Mouse (Mus musculus) liver, embryonic 14.5 days (tissue): ENCODE results near the gene Poc1a. TPM values are rescaled to one million over a fixed set of nuclear protein-coding genes. Genes with fewer than 3 reads are reported as not detected.

ENCODE experiments used
- ATAC-seq: fragments of 200-750 bp; cut with Nextera tagmentation; 2 replicates; pipeline ENCODE4 v1.8.0; 2017; ENCODE audit warnings: moderate number of reproducible peaks, mild to moderate bottlenecking, moderate library complexity; ENCODE audit not compliant: insufficient read depth
- DNase-seq, 3 experiments: peaks; one replicate each; pipeline ENCODE4 v3.0.0-alpha.2; 2012 to 2013; ENCODE audit warnings: low read depth in 3 of 3, low spot score in 3 of 3
- H3K27ac ChIP-seq: fragments of 300-500 bp; sonication (generic); 2 replicates; pipeline ENCODE4 v1.5.1; 2014; ENCODE audit warnings: moderate library complexity, mild to moderate bottlenecking, control low read depth, inconsistent platforms
- H3K27me3 ChIP-seq: fragments of 300-500 bp; sonication (generic); 2 replicates; pipeline ENCODE4 v1.6.1; 2014; ENCODE audit warnings: mild to moderate bottlenecking, low read length, moderate library complexity; ENCODE audit not compliant: control insufficient read depth, insufficient read depth
- H3K36me3 ChIP-seq: fragments of 300-500 bp; sonication (generic); replicated peaks from 2 replicates; pipeline ENCODE4 v1.6.1; 2014; ENCODE audit warnings: low read depth; ENCODE audit not compliant: control insufficient read depth, insufficient read depth
- H3K4me1 ChIP-seq, 2 experiments: fragments of 200-500 bp in 1 of 2; fragments of 300-500 bp in 1 of 2; sonication (generic) in 1 of 2; replicated peaks; 2 replicates each; pipeline ENCODE4 v1.6.1; 2012 to 2014; ENCODE audit warnings: antibody characterized with exemption in 1 of 2, inconsistent platforms in 1 of 2, low read length in 1 of 2; ENCODE audit not compliant: control insufficient read depth in 2 of 2, insufficient read depth in 2 of 2
- H3K4me2 ChIP-seq: fragments of 300-500 bp; sonication (generic); 2 replicates; pipeline ENCODE4 v1.6.1; 2014; ENCODE audit warnings: low read depth, mild to moderate bottlenecking, control low read depth, moderate library complexity
- H3K4me3 ChIP-seq, 2 experiments: fragments of 200-500 bp in 1 of 2; fragments of 300-500 bp in 1 of 2; sonication (generic) in 1 of 2; 2 replicates each; pipeline ENCODE4 v1.5.1; 2012 to 2014; ENCODE audit warnings: low read depth in 2 of 2, low read length in 2 of 2, mild to moderate bottlenecking in 2 of 2, control low read depth in 1 of 2, inconsistent platforms in 1 of 2, moderate library complexity in 1 of 2; ENCODE audit not compliant: insufficient read depth in 1 of 2
- H3K9ac ChIP-seq: fragments of 300-500 bp; sonication (generic); replicated peaks from 2 replicates; pipeline ENCODE4 v1.6.1; 2014; ENCODE audit warnings: mild to moderate bottlenecking, control low read depth, moderate library complexity
- H3K9me3 ChIP-seq: fragments of 300-500 bp; sonication (generic); 2 replicates; pipeline ENCODE4 v1.6.1; 2016; ENCODE audit warnings: low read length, mixed read lengths; ENCODE audit not compliant: control insufficient read depth
- CTCF ChIP-seq: IDR thresholded peaks from 2 replicates; pipeline ENCODE4 v1.5.1; 2016; ENCODE audit warnings: antibody characterized with exemption, low read depth, control low read depth
- EP300 ChIP-seq: IDR thresholded peaks from 2 replicates; pipeline ENCODE4 v1.6.1; 2016; ENCODE audit warnings: antibody characterized with exemption, low read depth
- WGBS: fragments of 180-500 bp; shearing (Covaris S2); extraction: QIAGEN DNeasy Blood & Tissue Kit; methylation state at CpG from one replicate; pipeline ENCODE4 v1.1.7; 2014; ENCODE audit not compliant: insufficient replicate concordance; 5-methylcytosine and 5-hydroxymethylcytosine counted together
- polyA plus RNA-seq, 2 experiments: library from polyadenylated mRNA; depleted of rRNA in 1 of 2; stranded (reverse) in 1 of 2; unstranded in 1 of 2; fragments of >200 nt; fragmentation: Nextera tagmentation in 1 of 2; extraction: Ambion mirVana in 1 of 2; gene quantifications; 2 replicates each; pipeline versions ENCODE4 v1.2.1 to v1.2.3; 2012 to 2014

Poc1a gene
- polyA plus RNA-seq, 2 experiments, result 17.8 to 21.4 TPM

- Histone ChIP-seq H3K27ac (no peak overlapping the region), H3K4me3 (no peak overlapping the region), H3K27me3 (no peaks in the 10 kb centered on the region), H3K36me3 (no peaks in the 10 kb centered on the region), H3K9ac (no peak overlapping the region), H3K4me1 (peaks cover 0 to 10% of the 10 kb centered on the region in 2 experiments; a peak in 1 of 4 replicates), H3K4me2 (no peak overlapping the region), H3K9me3 (no peaks in the 10 kb centered on the region)
- no peak for ATAC-seq
- no peak for DNase-seq
- TF ChIP-seq EP300, result no peak
- TF ChIP-seq CTCF, result no peak
- WGBS, result 22% methylated on average over 6 of the region's 6 CpGs
These were observed 72.9 kb downstream of the Poc1a start for GRCm38 (mm10) chr9:106353779-106354178.

- no peak for TF ChIP-seq CTCF
- TF ChIP-seq EP300, result no peak
- no peaks in the 10 kb centered on the region for H3K9me3 ChIP-seq
- H3K36me3 ChIP-seq, result no peaks in the 10 kb centered on the region
- no peaks in the 10 kb centered on the region for H3K27me3 ChIP-seq
- peaks cover 0 to 10% of the 10 kb centered on the region in 2 experiments; a peak in 1 of 4 replicates for H3K4me1 ChIP-seq
- H3K9ac ChIP-seq, result no peak overlapping the region
- H3K27ac ChIP-seq, result no peak overlapping the region
- 82% methylated on average over 6 of the region's 6 CpGs for whole genome bisulfite sequencing
- DNase-seq, result no peak
- ATAC-seq, result no peak
- H3K4me2 ChIP-seq, result no peak overlapping the region
- H3K4me3 ChIP-seq, result no peak overlapping the region
These were observed 73.9 kb downstream of the Poc1a start for GRCm38 (mm10) chr9:106354810-106355209.

GRCm38 (mm10) chr9:106355217-106355974 lies 74.5 kb downstream of the Poc1a start:
- no peak for ATAC-seq
- H3K4me1 ChIP-seq, result peaks cover 0 to 10% of the 10 kb centered on the region in 2 experiments; a peak in 1 of 4 replicates
- TF ChIP-seq CTCF (no peak), EP300 (no peak)
- no peaks in the 10 kb centered on the region for H3K27me3 ChIP-seq
- no peak overlapping the region for H3K4me3 ChIP-seq
- H3K27ac ChIP-seq, result no peak overlapping the region
- no peaks in the 10 kb centered on the region for H3K36me3 ChIP-seq
- no peak overlapping the region for H3K4me2 ChIP-seq
- H3K9me3 ChIP-seq, result no peaks in the 10 kb centered on the region
- no peak overlapping the region for H3K9ac ChIP-seq
- no peak for DNase-seq
- WGBS, result 72% methylated on average over 10 of the region's 10 CpGs

- Histone ChIP-seq H3K36me3 (no peaks in the 10 kb centered on the region), H3K9ac (no peak overlapping the region), H3K4me1 (peaks cover 0 to 10% of the 10 kb centered on the region in 2 experiments; a peak in 1 of 4 replicates), H3K4me2 (no peak overlapping the region), H3K27ac (no peak overlapping the region), H3K4me3 (no peak overlapping the region), H3K9me3 (no peaks in the 10 kb centered on the region), H3K27me3 (no peaks in the 10 kb centered on the region)
- DNase-seq (no peak), ATAC-seq (no peak)
- no peak for TF ChIP-seq CTCF
- TF ChIP-seq EP300, result no peak
These were observed 75.1 kb downstream of the Poc1a start for GRCm38 (mm10) chr9:106355975-106356286.

- Histone ChIP-seq H3K36me3 (no peaks in the 10 kb centered on the region), H3K9ac (no peak overlapping the region), H3K4me1 (peaks cover 0 to 10% of the 10 kb centered on the region in 2 experiments; a peak in 1 of 4 replicates), H3K4me3 (no peak overlapping the region), H3K9me3 (no peaks in the 10 kb centered on the region), H3K27me3 (no peaks in the 10 kb centered on the region), H3K4me2 (no peak overlapping the region), H3K27ac (no peak overlapping the region)
- TF ChIP-seq CTCF, result no peak
- TF ChIP-seq EP300, result no peak
- DNase-seq (no peak), ATAC-seq (no peak)
- WGBS, result 50% methylated on average over 10 of the region's 10 CpGs
These were observed 75.5 kb downstream of the Poc1a start for GRCm38 (mm10) chr9:106356323-106356844.
